Mouse (Mus musculus): Measurements from ENCODE around the gene Zbtb16. TPM values are rescaled to one million over a fixed set of nuclear protein-coding genes. Genes with fewer than 3 reads are reported as not detected.

The Zbtb16 gene
- polyA plus RNA-seq, 1 experiment from 2014 or later: 6.6 TPM

DNA sequence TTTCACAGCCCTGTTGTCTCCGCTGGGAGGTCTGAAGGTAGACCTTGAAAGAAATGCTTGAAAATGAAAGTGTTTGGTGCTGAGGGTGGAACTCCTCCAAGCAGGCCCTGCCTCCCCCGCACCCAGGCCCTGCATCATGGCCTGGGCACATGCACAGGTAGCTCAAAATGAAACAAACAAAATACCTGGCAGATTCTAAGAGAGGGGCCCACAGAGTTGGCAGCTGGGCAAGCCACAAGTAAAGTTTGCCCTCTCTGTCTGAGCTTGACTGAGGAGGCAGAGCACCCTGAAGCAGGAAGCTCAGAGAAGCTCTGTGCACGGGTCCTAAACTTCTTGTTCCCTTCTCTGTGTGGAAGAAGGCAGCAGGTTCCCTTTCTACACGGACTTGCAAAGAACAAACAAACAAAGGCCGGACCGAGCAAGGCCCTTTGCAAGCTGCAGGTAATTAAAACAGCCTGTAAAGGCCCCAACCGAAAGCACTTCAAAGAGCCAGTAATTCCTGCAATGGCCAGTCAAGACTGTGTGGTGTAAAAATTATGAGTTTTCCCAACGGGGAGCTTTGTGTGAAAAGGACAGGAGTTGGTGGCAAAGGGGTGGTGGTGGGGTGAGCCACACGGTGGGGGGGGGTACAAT lies 80.5 kb downstream of the Zbtb16 start:
- no peaks in the 10 kb centered on the region for H3K27me3 ChIP-seq (ENCODE audit: control insufficient read depth, insufficient read depth, low read length)
- 22% methylated on average over 9 of the region's 9 CpGs for WGBS
- DNase-seq (ENCODE audit: low spot score) (no peak), ATAC-seq (replicated peaks; ENCODE audit: low FRiP score) (peak; percentile 30; the same call in 1 of the 2 replicates)
- no peak overlapping the region for H3K4me2 ChIP-seq (ENCODE audit: low read depth, low read length, severe bottlenecking)
- no peak overlapping the region for H3K9ac ChIP-seq (ENCODE audit: low read length)
- no peak overlapping the region for H3K4me3 ChIP-seq (ENCODE audit: low read depth, low read length)
- H3K27ac ChIP-seq (ENCODE audit: low read depth, low read length): peak overlapping the region; percentile 58; the same call in 1 of the 2 replicates
- no peaks in the 10 kb centered on the region for H3K36me3 ChIP-seq (ENCODE audit: control insufficient read depth, insufficient read depth, low read length)
- no peaks in the 10 kb centered on the region for H3K9me3 ChIP-seq (ENCODE audit: control insufficient read depth, low read length)
- peaks cover 10% of the 10 kb centered on the region for H3K4me1 ChIP-seq (replicated peaks; ENCODE audit: control insufficient read depth, insufficient read depth, low read length)

- no peaks in the 10 kb centered on the region for H3K36me3 ChIP-seq (ENCODE audit: control insufficient read depth, insufficient read depth, low read length)
- no peak overlapping the region for H3K27ac ChIP-seq (ENCODE audit: low read depth, low read length)
- H3K4me3 ChIP-seq (ENCODE audit: low read depth, low read length): no peak overlapping the region
- H3K9me3 ChIP-seq (ENCODE audit: control insufficient read depth, low read length): no peaks in the 10 kb centered on the region
- peaks cover 10% of the 10 kb centered on the region for H3K4me1 ChIP-seq (replicated peaks; ENCODE audit: control insufficient read depth, insufficient read depth, low read length)
- H3K9ac ChIP-seq (ENCODE audit: low read length): no peak overlapping the region
- ATAC-seq (replicated peaks; ENCODE audit: low FRiP score): no peak
- 93% methylated on average over 6 of the region's 6 CpGs for WGBS
- no peak overlapping the region for H3K4me2 ChIP-seq (ENCODE audit: low read depth, low read length, severe bottlenecking)
- no peak for DNase-seq (ENCODE audit: low spot score)
- H3K27me3 ChIP-seq (ENCODE audit: control insufficient read depth, insufficient read depth, low read length): no peaks in the 10 kb centered on the region
These were observed 81.6 kb downstream of the Zbtb16 start for GRCm38 (mm10) chr9:48754418-48754817.

- Histone ChIP-seq H3K9me3 (ENCODE audit: control insufficient read depth, low read length) (no peaks in the 10 kb centered on the region), H3K9ac (ENCODE audit: low read length) (no peak overlapping the region), H3K36me3 (ENCODE audit: control insufficient read depth, insufficient read depth, low read length) (no peaks in the 10 kb centered on the region), H3K4me2 (ENCODE audit: low read depth, low read length, severe bottlenecking) (no peak overlapping the region), H3K27ac (ENCODE audit: low read depth, low read length) (no peak overlapping the region), H3K4me1 (replicated peaks; ENCODE audit: control insufficient read depth, insufficient read depth, low read length) (peaks cover 10% of the 10 kb centered on the region), H3K4me3 (ENCODE audit: low read depth, low read length) (no peak overlapping the region), H3K27me3 (ENCODE audit: control insufficient read depth, insufficient read depth, low read length) (no peaks in the 10 kb centered on the region)
- no peak for ATAC-seq (replicated peaks; ENCODE audit: low FRiP score)
- DNase-seq (ENCODE audit: low spot score): no peak
- WGBS: 96% methylated on average over 6 of the region's 6 CpGs
These were observed 82.1 kb downstream of the Zbtb16 start for GRCm38 (mm10) chr9:48753881-48754280.

DNA sequence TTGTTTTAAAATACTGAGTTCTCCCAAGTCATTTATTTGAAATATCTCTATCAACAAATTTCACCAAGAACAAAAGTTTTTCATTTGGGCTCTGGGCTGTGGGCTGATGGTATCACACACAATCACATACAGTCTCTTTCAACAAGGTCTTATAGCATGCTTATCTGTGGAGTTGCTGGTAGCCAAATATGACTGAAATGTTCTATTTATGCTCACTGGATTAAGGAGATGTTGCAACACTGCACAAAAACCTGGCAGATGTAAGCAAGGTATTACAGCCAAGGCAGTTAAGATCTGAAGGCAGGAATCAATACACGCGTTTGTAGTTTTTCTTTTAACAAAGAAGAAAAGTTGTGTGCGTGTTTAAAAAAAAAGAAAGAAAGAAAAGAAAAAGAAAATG lies 84.1 kb downstream of the Zbtb16 start:
- no peaks in the 10 kb centered on the region for H3K36me3 ChIP-seq (ENCODE audit: control insufficient read depth, insufficient read depth, low read length)
- no peaks in the 10 kb centered on the region for H3K9me3 ChIP-seq (ENCODE audit: control insufficient read depth, low read length)
- no peaks in the 10 kb centered on the region for H3K27me3 ChIP-seq (ENCODE audit: control insufficient read depth, insufficient read depth, low read length)
- 95% methylated on average over 3 of the region's 3 CpGs for WGBS
- ATAC-seq (replicated peaks; ENCODE audit: low FRiP score) (no peak), DNase-seq (ENCODE audit: low spot score) (no peak)
- H3K9ac ChIP-seq (ENCODE audit: low read length): no peak overlapping the region
- no peak overlapping the region for H3K4me3 ChIP-seq (ENCODE audit: low read depth, low read length)
- H3K4me2 ChIP-seq (ENCODE audit: low read depth, low read length, severe bottlenecking): no peak overlapping the region
- peaks cover 10% of the 10 kb centered on the region for H3K4me1 ChIP-seq (replicated peaks; ENCODE audit: control insufficient read depth, insufficient read depth, low read length)
- H3K27ac ChIP-seq (ENCODE audit: low read depth, low read length): no peak overlapping the region

GRCm38 (mm10) chr9:48749666-48750065 lies 86.4 kb downstream of the Zbtb16 start:
- no peak overlapping the region for H3K27ac ChIP-seq (ENCODE audit: low read depth, low read length)
- DNase-seq (ENCODE audit: low spot score): no peak
- no peaks in the 10 kb centered on the region for H3K4me1 ChIP-seq (replicated peaks; ENCODE audit: control insufficient read depth, insufficient read depth, low read length)
- H3K4me2 ChIP-seq (ENCODE audit: low read depth, low read length, severe bottlenecking): no peak overlapping the region
- no peaks in the 10 kb centered on the region for H3K9me3 ChIP-seq (ENCODE audit: control insufficient read depth, low read length)
- 89% methylated on average over 6 of the region's 6 CpGs for WGBS
- ATAC-seq (replicated peaks; ENCODE audit: low FRiP score): no peak
- no peak overlapping the region for H3K9ac ChIP-seq (ENCODE audit: low read length)
- H3K36me3 ChIP-seq (ENCODE audit: control insufficient read depth, insufficient read depth, low read length): no peaks in the 10 kb centered on the region
- H3K4me3 ChIP-seq (ENCODE audit: low read depth, low read length): no peak overlapping the region
- H3K27me3 ChIP-seq (ENCODE audit: control insufficient read depth, insufficient read depth, low read length): no peaks in the 10 kb centered on the region

DNA sequence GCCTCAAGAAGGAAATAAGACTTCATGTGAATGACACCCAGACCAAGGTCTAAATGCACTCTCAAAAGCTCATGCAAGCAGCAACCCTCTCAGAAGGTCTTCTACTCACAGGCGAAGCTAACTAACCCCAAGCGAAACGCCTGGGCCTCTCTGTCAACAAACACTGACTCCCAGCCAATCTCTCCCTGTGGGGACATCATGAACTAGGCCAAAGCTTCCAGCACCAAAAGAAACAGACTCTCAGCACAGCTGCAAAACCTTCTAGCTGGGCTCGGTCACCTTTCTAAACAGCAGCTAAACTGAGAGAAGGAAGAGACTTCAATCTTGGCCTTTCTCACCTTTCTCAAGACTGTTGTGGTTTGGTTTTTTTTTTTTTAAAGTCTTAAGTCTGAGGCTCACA lies 86.9 kb downstream of the Zbtb16 start:
- Histone ChIP-seq H3K4me2 (ENCODE audit: low read depth, low read length, severe bottlenecking) (no peak overlapping the region), H3K9ac (ENCODE audit: low read length) (no peak overlapping the region), H3K36me3 (ENCODE audit: control insufficient read depth, insufficient read depth, low read length) (no peaks in the 10 kb centered on the region), H3K9me3 (ENCODE audit: control insufficient read depth, low read length) (no peaks in the 10 kb centered on the region), H3K4me1 (replicated peaks; ENCODE audit: control insufficient read depth, insufficient read depth, low read length) (no peaks in the 10 kb centered on the region; the same call in 1 of the 2 replicates), H3K27me3 (ENCODE audit: control insufficient read depth, insufficient read depth, low read length) (no peaks in the 10 kb centered on the region), H3K4me3 (ENCODE audit: low read depth, low read length) (no peak overlapping the region), H3K27ac (ENCODE audit: low read depth, low read length) (no peak overlapping the region)
- WGBS: 92% methylated on average over 4 of the region's 4 CpGs
- ATAC-seq (replicated peaks; ENCODE audit: low FRiP score) (no peak), DNase-seq (ENCODE audit: low spot score) (no peak)

DNA sequence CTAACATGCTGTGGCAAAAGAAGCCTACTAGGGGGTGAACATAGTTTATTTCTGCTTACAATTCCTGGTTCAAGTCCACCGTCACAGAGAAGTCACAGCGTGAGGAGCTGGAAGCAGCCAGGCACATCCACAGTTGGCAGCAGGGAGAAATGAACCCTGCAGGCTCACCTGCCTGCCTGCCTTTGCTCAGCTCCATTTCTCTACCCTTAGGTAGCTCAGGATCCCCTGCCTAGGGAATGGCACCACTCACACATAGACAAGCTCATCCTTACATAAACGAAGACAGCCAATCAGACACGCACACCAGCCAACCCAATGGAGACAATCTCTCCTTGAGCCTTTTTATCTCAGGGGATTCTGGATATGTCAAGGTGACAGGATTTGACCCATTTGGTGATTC lies 87.3 kb downstream of the Zbtb16 start:
- Histone ChIP-seq H3K4me2 (ENCODE audit: low read depth, low read length, severe bottlenecking) (no peak overlapping the region), H3K4me1 (replicated peaks; ENCODE audit: control insufficient read depth, insufficient read depth, low read length) (no peaks in the 10 kb centered on the region; the same call in 1 of the 2 replicates), H3K27ac (ENCODE audit: low read depth, low read length) (no peak overlapping the region), H3K4me3 (ENCODE audit: low read depth, low read length) (no peak overlapping the region), H3K9ac (ENCODE audit: low read length) (no peak overlapping the region), H3K9me3 (ENCODE audit: control insufficient read depth, low read length) (no peaks in the 10 kb centered on the region), H3K36me3 (ENCODE audit: control insufficient read depth, insufficient read depth, low read length) (no peaks in the 10 kb centered on the region), H3K27me3 (ENCODE audit: control insufficient read depth, insufficient read depth, low read length) (no peaks in the 10 kb centered on the region)
- 93% methylated on average over 4 of the region's 4 CpGs for WGBS
- DNase-seq (ENCODE audit: low spot score) (no peak), ATAC-seq (replicated peaks; ENCODE audit: low FRiP score) (no peak)

- no peak for ATAC-seq (replicated peaks; ENCODE audit: low FRiP score)
- Histone ChIP-seq H3K9me3 (ENCODE audit: control insufficient read depth, low read length) (no peaks in the 10 kb centered on the region), H3K4me1 (replicated peaks; ENCODE audit: control insufficient read depth, insufficient read depth, low read length) (no peaks in the 10 kb centered on the region; the same call in 1 of the 2 replicates)
These were observed 87.8 kb downstream of the Zbtb16 start for GRCm38 (mm10) chr9:48748216-48748615.

GRCm38 (mm10) chr9:48746506-48746905 lies 89.5 kb downstream of the Zbtb16 start:
- no peaks in the 10 kb centered on the region for H3K36me3 ChIP-seq (ENCODE audit: control insufficient read depth, insufficient read depth, low read length)
- no peaks in the 10 kb centered on the region for H3K9me3 ChIP-seq (ENCODE audit: control insufficient read depth, low read length)
- no peak overlapping the region for H3K27ac ChIP-seq (ENCODE audit: low read depth, low read length)
- 93% methylated on average over 10 of the region's 10 CpGs for whole genome bisulfite sequencing
- no peaks in the 10 kb centered on the region for H3K27me3 ChIP-seq (ENCODE audit: control insufficient read depth, insufficient read depth, low read length)
- ATAC-seq (replicated peaks; ENCODE audit: low FRiP score) (no peak), DNase-seq (ENCODE audit: low spot score) (no peak)
- H3K4me3 ChIP-seq (ENCODE audit: low read depth, low read length): no peak overlapping the region
- H3K4me1 ChIP-seq (replicated peaks; ENCODE audit: control insufficient read depth, insufficient read depth, low read length): no peaks in the 10 kb centered on the region; the same call in 1 of the 2 replicates
- H3K4me2 ChIP-seq (ENCODE audit: low read depth, low read length, severe bottlenecking): no peak overlapping the region
- H3K9ac ChIP-seq (ENCODE audit: low read length): no peak overlapping the region

More at GRCm38 (mm10) chr9:48748216-48748615, 87.8 kb downstream of the Zbtb16 start:
- no peak overlapping the region for H3K9ac ChIP-seq (ENCODE audit: low read length)
- no peaks in the 10 kb centered on the region for H3K36me3 ChIP-seq (ENCODE audit: control insufficient read depth, insufficient read depth, low read length)
- no peak overlapping the region for H3K4me3 ChIP-seq (ENCODE audit: low read depth, low read length)
- WGBS: 86% methylated on average over 4 of the region's 4 CpGs
- no peaks in the 10 kb centered on the region for H3K27me3 ChIP-seq (ENCODE audit: control insufficient read depth, insufficient read depth, low read length)
- H3K4me2 ChIP-seq (ENCODE audit: low read depth, low read length, severe bottlenecking): no peak overlapping the region
- H3K27ac ChIP-seq (ENCODE audit: low read depth, low read length): no peak overlapping the region
- no peak for DNase-seq (ENCODE audit: low spot score)

All from forebrain, embryonic 11.5 days (tissue).